Mouse (Mus musculus) Patski (cell line): ENCODE data around the gene Rbpj. TPM values are rescaled to one million over a fixed set of nuclear protein-coding genes. Genes with fewer than 3 reads are reported as not detected.
"Not testable (repeated sequence)": the region's sequence is repeated elsewhere in the genome, so short reads cannot be mapped to it uniquely, and the experiment has no call there.

Source experiments
- ATAC-seq: fragments of 100-300 bp; one replicate; pipeline ENCODE4 v1.8.0; 2021
- CTCF ChIA-PET: fragments of 350-600 bp; sonication (Branson Sonifier 250); formaldehyde crosslinking; loops from one replicate; lab custom pipeline; 2022; ENCODE audit warnings: inconsistent platforms; lab: Charles Lee
- POLR2A ChIA-PET: fragments of 350-600 bp; sonication (Branson Sonifier 250); formaldehyde crosslinking; loops from one replicate; lab custom pipeline; 2022; ENCODE audit warnings: antibody characterized with exemption, inconsistent platforms; lab: Charles Lee
- DNase-seq: peaks from one replicate; pipeline ENCODE4 v3.0.0-alpha.2; 2011; ENCODE audit warnings: low read depth, low spot score
- H3K27me3 ChIP-seq: fragments of 371-371 bp; one replicate; pipeline ENCODE4 v1.5.1; 2021
- CTCF ChIP-seq: fragments of 100-300 bp; IDR thresholded peaks from one replicate; pipeline ENCODE4 v1.5.1; 2021
- in situ Hi-C: fragments of 300-500 bp; cut with MboI; formaldehyde crosslinking; loops from 3 replicates; pipeline ENCODE4 v1.11.1; 2018; ENCODE audit warnings: low pct_unique_long_range_greater_than_20kb, mixed read lengths
- polyA plus RNA-seq: library from polyadenylated mRNA; unstranded; gene quantifications from one replicate; pipeline ENCODE4 v1.2.3, GENCODE M21; 2021

The Rbpj gene
- polyA plus RNA-seq, 1 experiment from 2014 or later = 64.2 TPM

GRCm38 (mm10) chr5:53539860-53540633 lies 74.1 kb downstream of the Rbpj start:
- in situ Hi-C loops = no loop called here
- CTCF ChIA-PET = interaction anchor here (1.3 to 1.5 kb wide), 3 partner anchors 9 to 53 kb away, joined by 3 to 4 read pairs (median 3); no protein-coding TSS in a partner anchor

GRCm38 (mm10) chr5:53542073-53542472 lies 76.1 kb downstream of the Rbpj start:
- in situ Hi-C loops = no loop called here
- H3K27me3 ChIP-seq = no peaks in the 10 kb centered on the region
- ATAC-seq (peak; percentile 51), DNase-seq (no peak)
- CTCF ChIA-PET = interaction anchor here (0.9 to 3.5 kb wide), 4 partner anchors 9 to 186 kb away, joined by 3 to 22 read pairs (median 4); no protein-coding TSS in a partner anchor
- TF ChIP-seq CTCF = no peak
- POLR2A ChIA-PET = interaction anchor here (0.5 to 1.7 kb wide), 4 partner anchors 19 to 51 kb away, joined by 3 to 6 read pairs (median 3); no protein-coding TSS in a partner anchor

More at GRCm38 (mm10) chr5:53539860-53540633, 74.1 kb downstream of the Rbpj start:
- H3K27me3 ChIP-seq = no peaks in the 10 kb centered on the region
- no peak for TF ChIP-seq CTCF
- DNase-seq (no peak), ATAC-seq (no peak)
- POLR2A ChIA-PET = interaction anchor here (0.7 kb wide), 1 partner anchor 75 kb away, joined by 4 read pairs; no protein-coding TSS in a partner anchor

GRCm38 (mm10) chr5:53543399-53543798 lies 77.4 kb downstream of the Rbpj start:
- DNase-seq (no peak), ATAC-seq (peak; percentile 33)
- no peak for TF ChIP-seq CTCF
- CTCF ChIA-PET = interaction anchor here (1.7 to 3.5 kb wide), 2 partner anchors 10 to 20 kb away, joined by 6 to 22 read pairs; no protein-coding TSS in a partner anchor
- no peaks in the 10 kb centered on the region for H3K27me3 ChIP-seq
- POLR2A ChIA-PET = interaction anchor here (0.6 to 0.8 kb wide), 2 partner anchors 45 to 123 kb away, joined by 5 to 6 read pairs; no protein-coding TSS in a partner anchor
- in situ Hi-C loops = no loop called here

GRCm38 (mm10) chr5:53543945-53544344 lies 78.0 kb downstream of the Rbpj start:
- DNase-seq = no peak
- no peak for ATAC-seq
- CTCF ChIA-PET = interaction anchor here (1.7 to 3.5 kb wide), 2 partner anchors 9 to 19 kb away, joined by 6 to 22 read pairs; no protein-coding TSS in a partner anchor
- TF ChIP-seq CTCF = no peak
- H3K27me3 ChIP-seq = no peaks in the 10 kb centered on the region
- in situ Hi-C loops = no loop called here
- POLR2A ChIA-PET = interaction anchor here (0.6 to 0.8 kb wide), 2 partner anchors 46 to 123 kb away, joined by 5 to 6 read pairs; no protein-coding TSS in a partner anchor

GRCm38 (mm10) chr5:53546440-53546839 lies 80.5 kb downstream of the Rbpj start:
- no peak for TF ChIP-seq CTCF
- H3K27me3 ChIP-seq = no peaks in the 10 kb centered on the region
- CTCF ChIA-PET = interaction anchor here (1.2 kb wide), 1 partner anchor 13 kb away, joined by 3 read pairs; no protein-coding TSS in a partner anchor
- ATAC-seq (no peak), DNase-seq (no peak)
- POLR2A ChIA-PET = interaction anchor here (0.6 to 1.5 kb wide), 2 partner anchors 11 to 776 kb away, joined by 3 to 4 read pairs; no protein-coding TSS in a partner anchor
- in situ Hi-C loops = no loop called here

- CTCF ChIA-PET = interaction anchor here (1.0 to 1.3 kb wide), 3 partner anchors 10 to 17 kb away, joined by 3 to 4 read pairs (median 3); no protein-coding TSS in a partner anchor
- ATAC-seq = no peak
Observed at GRCm38 (mm10) chr5:53546979-53547472, 81.1 kb downstream of the Rbpj start.

GRCm38 (mm10) chr5:53550329-53550728 lies 84.4 kb downstream of the Rbpj start:
- in situ Hi-C loops, ATAC-seq, POLR2A ChIA-PET, CTCF ChIA-PET, H3K27me3 ChIP-seq, DNase-seq: not testable (repeated sequence)

More at GRCm38 (mm10) chr5:53546979-53547472, 81.1 kb downstream of the Rbpj start:
- TF ChIP-seq CTCF = no peak
- in situ Hi-C loops = no loop called here
- DNase-seq = no peak
- no peaks in the 10 kb centered on the region for H3K27me3 ChIP-seq
- POLR2A ChIA-PET = interaction anchor here (0.6 to 1.5 kb wide), 3 partner anchors 10 to 776 kb away, joined by 3 to 4 read pairs (median 4); no protein-coding TSS in a partner anchor

GRCm38 (mm10) chr5:53551394-53551793 lies 85.4 kb downstream of the Rbpj start:
- no peak for TF ChIP-seq CTCF
- ATAC-seq (no peak), DNase-seq (no peak)
- no peaks in the 10 kb centered on the region for H3K27me3 ChIP-seq
- CTCF ChIA-PET = interaction anchor here (1.2 to 1.5 kb wide), 2 partner anchors 41 to 88 kb away, joined by 3 read pairs; no protein-coding TSS in a partner anchor
- in situ Hi-C loops = no loop called here
- POLR2A ChIA-PET = no interaction called here

GRCm38 (mm10) chr5:53551910-53552309 lies 86.0 kb downstream of the Rbpj start:
- POLR2A ChIA-PET = no interaction called here
- DNase-seq = no peak
- ATAC-seq = no peak
- no peak for TF ChIP-seq CTCF
- CTCF ChIA-PET = interaction anchor here (1.2 to 1.5 kb wide), 3 partner anchors 19 to 88 kb away, joined by 3 read pairs; no protein-coding TSS in a partner anchor
- in situ Hi-C loops = no loop called here
- no peaks in the 10 kb centered on the region for H3K27me3 ChIP-seq

- no peaks in the 10 kb centered on the region for H3K27me3 ChIP-seq
- ATAC-seq (no peak), DNase-seq (no peak)
- no peak for TF ChIP-seq CTCF
- CTCF ChIA-PET = interaction anchor here (1.3 to 1.4 kb wide), 2 partner anchors 9 to 20 kb away, joined by 3 to 6 read pairs; no protein-coding TSS in a partner anchor
- in situ Hi-C loops = no loop called here
- POLR2A ChIA-PET = no interaction called here
Observed at GRCm38 (mm10) chr5:53553281-53553680, 87.3 kb downstream of the Rbpj start.
